Mouse (Mus musculus): ENCODE measurements around the gene Inf2. TPM values are rescaled to one million over a fixed set of nuclear protein-coding genes. Genes with fewer than 3 reads are reported as not detected.

Gene Inf2
- 9.1 and 11.1 TPM in 2 replicates for polyA plus RNA-seq (2012; rRNA removed)

GRCm38 (mm10) chr12:112588426-112589256 is at the start of gene Inf2:
Gene Inf2, plus strand, starts transcription at chr12:112588784.

GRCm38 (mm10) chr12:112619686-112620353 is 31.2 kb downstream of the Inf2 start, which contains the start of gene Adssl1:
Gene Adssl1, plus strand, starts transcription at chr12:112620045.

GRCm38 (mm10) chr12:112644180-112644854 is 55.7 kb downstream of the Inf2 start, which contains the start of gene Siva1:
Gene Siva1, plus strand, starts transcription at chr12:112644679.

Other genes starting within 250 kb of the Inf2 start
- gene A530016L24Rik, start 99.3 kb upstream of the Inf2 start, polyA plus RNA-seq (2012; rRNA removed), result 0.19 and 0.20 TPM in 2 replicates
- 3.4 and 3.5 TPM in 2 replicates for gene Tmem179, start 72.0 kb upstream of the Inf2 start, polyA plus RNA-seq (2012; rRNA removed)
- 3.6 and 6.0 TPM in 2 replicates for gene Adssl1, start 31.3 kb downstream of the Inf2 start, polyA plus RNA-seq (2012; rRNA removed)
- 176 and 229 TPM in 2 replicates for gene Siva1, start 55.9 kb downstream of the Inf2 start, polyA plus RNA-seq (2012; rRNA removed)
- 229 and 233 TPM in 2 replicates for gene Akt1, start 86.1 kb downstream of the Inf2 start, polyA plus RNA-seq (2012; rRNA removed)
- gene Zbtb42, start 90.0 kb downstream of the Inf2 start, polyA plus RNA-seq (2012; rRNA removed), result 4.9 and 5.7 TPM in 2 replicates
- gene Cep170b, start 131.7 kb downstream of the Inf2 start, polyA plus RNA-seq (2012; rRNA removed), result 15.5 and 21.9 TPM in 2 replicates
- gene Pld4, start 171.9 kb downstream of the Inf2 start, polyA plus RNA-seq (2012; rRNA removed), result 3.3 and 4.7 TPM in 2 replicates
- 0.29 and 0.41 TPM in 2 replicates for gene Ahnak2, start 213.9 kb downstream of the Inf2 start, polyA plus RNA-seq (2012; rRNA removed)
- gene Clba1, start 220.2 kb downstream of the Inf2 start, polyA plus RNA-seq (2012; rRNA removed), result 5.9 and 10.5 TPM in 2 replicates
- 71.8 and 101 TPM in 2 replicates for gene Cdca4, start 240.6 kb downstream of the Inf2 start, polyA plus RNA-seq (2012; rRNA removed)